In genomic region chr14:99205865-99206264, GRCm38 (mm10) we compare ENCODE assay signal across 22 mouse cellular contexts.
"Had no signal": no experiment of that assay in that cellular context is flagged by ENCODE, and none has a peak within 500 bp of the region (broad histone marks: within the 10 kb centered on the region; RNA-seq: fewer than 3 reads in every experiment).

No protein-coding gene starts in this region.

- H3K27me3 ChIP-seq: heart, embryonic 13.5 days; heart, embryonic 15.5 days; hindbrain, embryonic 12.5 days; hindbrain, embryonic 15.5 days; limb, embryonic 13.5 days; limb, embryonic 15.5 days; liver, embryonic 12.5 days had no signal

- ATAC-seq: hindbrain, postnatal 0 days; liver, embryonic 12.5 days had no signal

- H3K9ac ChIP-seq: heart, embryonic 13.5 days; heart, embryonic 15.5 days; hindbrain, embryonic 12.5 days; hindbrain, embryonic 15.5 days; limb, embryonic 13.5 days; limb, embryonic 15.5 days; liver, embryonic 12.5 days; liver, embryonic 14.5 days had no signal

- H3K4me2 ChIP-seq: heart, embryonic 13.5 days; heart, embryonic 15.5 days; hindbrain, embryonic 12.5 days; hindbrain, embryonic 15.5 days; limb, embryonic 13.5 days; limb, embryonic 15.5 days; liver, embryonic 12.5 days had no signal

- H3K9me3 ChIP-seq: heart, embryonic 10.5 days; heart, embryonic 13.5 days; heart, embryonic 15.5 days; hindbrain, embryonic 12.5 days; hindbrain, embryonic 15.5 days; limb, embryonic 13.5 days; limb, embryonic 15.5 days; liver, embryonic 12.5 days had no signal

- H3K4me1 ChIP-seq: heart, embryonic 10.5 days; heart, embryonic 13.5 days; heart, embryonic 15.5 days; hindbrain, embryonic 12.5 days; hindbrain, embryonic 15.5 days; limb, embryonic 13.5 days; limb, embryonic 15.5 days; liver, embryonic 12.5 days had no signal

- H3K36me3 ChIP-seq: hindbrain, embryonic 12.5 days; hindbrain, embryonic 15.5 days had no signal

- DNase-seq: gastrocnemius, adult 2 months; gastrocnemius, postnatal 10 days; gastrocnemius, postnatal 25 days; heart, adult 18-20 months; heart, postnatal 14 days; heart, postnatal 36 days; kidney, adult 18-20 months; kidney, adult 8-10 months; kidney, postnatal 25 days; layer of hippocampus, adult 9-11 months; layer of hippocampus, postnatal 36 days; left cerebral cortex, postnatal 4 days had no signal

- H3K4me3 ChIP-seq: gastrocnemius, adult 2 months; heart, embryonic 10.5 days; heart, embryonic 13.5 days; heart, embryonic 15.5 days; hindbrain, embryonic 12.5 days; hindbrain, embryonic 15.5 days; limb, embryonic 13.5 days; limb, embryonic 15.5 days; liver, embryonic 12.5 days had no signal

- H3K27ac ChIP-seq: gastrocnemius, adult 2 months; heart, embryonic 10.5 days; heart, embryonic 13.5 days; heart, embryonic 15.5 days; hindbrain, embryonic 12.5 days; hindbrain, embryonic 15.5 days; hindbrain, postnatal 0 days; limb, embryonic 13.5 days; limb, embryonic 15.5 days; liver, embryonic 12.5 days; liver, embryonic 14.5 days had no signal
